ENCODE assay signal across 24 mouse cellular contexts in the genomic region with DNA sequence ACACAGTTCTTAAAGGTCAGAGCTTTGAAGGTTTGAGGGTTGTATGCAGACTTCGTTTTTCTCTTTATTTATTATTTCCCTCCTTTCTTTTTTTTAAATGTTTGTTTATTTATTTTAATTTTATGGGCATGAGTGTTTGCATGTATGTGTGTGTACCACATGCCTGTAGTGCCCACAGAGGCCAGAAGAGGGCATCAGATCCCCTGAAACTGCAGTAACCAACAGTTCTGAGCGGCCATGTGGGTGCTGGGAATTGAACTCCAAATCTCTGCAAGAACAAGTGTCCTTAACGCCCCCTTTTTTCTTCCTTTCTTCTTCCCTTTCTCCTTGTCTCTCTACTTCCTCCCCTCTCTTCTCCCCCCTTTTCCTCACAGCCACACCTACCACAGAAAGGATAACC. TPM values are rescaled to one million over a fixed set of nuclear protein-coding genes. Genes with fewer than 3 reads are reported as not detected.
DNase-seq lines count a peak whose midpoint lies in the region; TF ChIP-seq lines count a peak whose summit lies in the region.
"Had no signal": no experiment of that assay in that cellular context is flagged by ENCODE, and none has a peak within 500 bp of the region (broad histone marks: within the 10 kb centered on the region; RNA-seq: fewer than 3 reads in every experiment).

No protein-coding gene starts in this region.

- H3K36me3 ChIP-seq in CH12.LX (replicated peaks in 1 of 2; ENCODE audit: control insufficient read depth in 1 of 2, insufficient read depth in 1 of 2, low read length in 1 of 2) = no peaks in the 10 kb centered on the region
- no peaks in the 10 kb centered on the region for H3K36me3 ChIP-seq in MEL (ENCODE audit: control insufficient read depth in 1 of 2, insufficient read depth in 2 of 2, low read length in 2 of 2)
- H3K36me3 ChIP-seq: forebrain, embryonic 10.5 days; heart, embryonic 15.5 days had no signal

- dilution Hi-C loops in CH12.LX (cut with MboI; ENCODE audit: extremely low pct_ligation_motif_present, extremely low pct_unique_long_range_greater_than_20kb, low sequenced_read_pairs) = no loop called here

- TF ChIP-seq RAD21 in CH12.LX (IDR thresholded peaks at IDR 0.05; ENCODE audit: low read depth, low read length) = no peak; the same call in none of the 2 replicates
- peak; percentile 14; the same call in 1 of the 2 replicates for TF ChIP-seq RAD21 in MEL (IDR thresholded peaks at IDR 0.05; ENCODE audit: low read depth, low read length)

- intact Hi-C loops in gastrocnemius, adult 2 months (cut with DNase I) = no loop called here
- intact Hi-C loops in gastrocnemius, postnatal 36 days (cut with DNase I) = no loop called here

- no peaks in the 10 kb centered on the region for H3K79me2 ChIP-seq in CH12.LX (replicated peaks; ENCODE audit: control insufficient read depth, extremely low read depth, insufficient read depth, poor library complexity, severe bottlenecking)
- H3K79me2 ChIP-seq in MEL (ENCODE audit: control insufficient read depth, insufficient read depth, low read length, poor library complexity) = no peaks in the 10 kb centered on the region

- no peak overlapping the region for H3K4me3 ChIP-seq in gastrocnemius, adult 2 months
- H3K4me3 ChIP-seq in layer of hippocampus, adult 2 months = no peak overlapping the region
- H3K4me3 ChIP-seq in CH12.LX (replicated peaks in 1 of 3; ENCODE audit: low read depth in 2 of 3, low read length in 2 of 3, poor library complexity in 1 of 3) = no peak overlapping the region
- no peak overlapping the region for H3K4me3 ChIP-seq in MEL (ENCODE audit: control insufficient read depth in 1 of 2, insufficient read depth in 1 of 2, low read depth in 2 of 2, low read length in 2 of 2)
- H3K4me3 ChIP-seq: forebrain, embryonic 10.5 days; heart, embryonic 15.5 days; midbrain, embryonic 10.5 days had no signal

- no peak for TF ChIP-seq POLR2A in CH12.LX (IDR thresholded peaks at IDR 0.05; ENCODE audit: low read depth, low read length)
- TF ChIP-seq POLR2A in MEL (IDR thresholded peaks at IDR 0.05; ENCODE audit: control insufficient read depth in 1 of 2, insufficient read depth in 1 of 2, low read depth in 1 of 2, low read length in 2 of 2, poor library complexity in 1 of 2) = no peak

- H3K9me3 ChIP-seq in CH12.LX (replicated peaks; ENCODE audit: low read length) (peaks cover 23% of the 10 kb centered on the region), MEL (replicated peaks; ENCODE audit: insufficient read depth, low read length) (no peaks in the 10 kb centered on the region)

- in situ Hi-C loops in CH12.LX (cut with MboI; ENCODE audit: low pct_ligation_motif_present, low pct_unique_long_range_greater_than_20kb, low sequenced_read_pairs) = loop anchor here (10.0 kb wide), 1 partner anchor 126 kb away; no protein-coding TSS in a partner anchor

- DNase-seq in gastrocnemius, adult 2 months = no peak
- no peak for DNase-seq in gastrocnemius, postnatal 36 days
- no peak for DNase-seq in layer of hippocampus, adult 2 months (ENCODE audit: low spot score in 2 of 2)
- DNase-seq in layer of hippocampus, adult 9-10 months (ENCODE audit: low spot score) = no peak
- DNase-seq in CH12.LX (ENCODE audit: extremely low read depth) (no peak), MEL (ENCODE audit: low read depth, low spot score) (peak; percentile 7)
- no peak for DNase-seq in urinary bladder, adult 2 months (ENCODE audit: low spot score)
- DNase-seq: adrenal gland, adult 2 months; cerebellum, adult 11-12 months; cerebellum, postnatal 10 days; heart, postnatal 36 days; layer of hippocampus, postnatal 36 days; right cerebral cortex, postnatal 14 days had no signal

- peaks cover 4% of the 10 kb centered on the region for H3K27me3 ChIP-seq in CH12.LX (replicated peaks)
- no peaks in the 10 kb centered on the region for H3K27me3 ChIP-seq in MEL (ENCODE audit: control insufficient read depth in 1 of 2, insufficient read depth in 2 of 2, low read length in 2 of 2)
- H3K27me3 ChIP-seq: heart, embryonic 15.5 days had no signal

- no peak overlapping the region for H3K4me2 ChIP-seq in CH12.LX (ENCODE audit: insufficient read depth, low read depth, poor library complexity, severe bottlenecking)
- H3K4me2 ChIP-seq: heart, embryonic 15.5 days; hindbrain, embryonic 14.5 days; liver, embryonic 11.5 days had no signal

- TF ChIP-seq CTCF in gastrocnemius, adult 2 months (IDR thresholded peaks at IDR 0.05) = peak; percentile 10; the same call in 1 of the 2 replicates
- TF ChIP-seq CTCF in layer of hippocampus, adult 2 months (conservative IDR thresholded peaks at IDR 0.05) = peak; percentile 39
- TF ChIP-seq CTCF in CH12.LX (conservative IDR thresholded peaks at IDR 0.05 in 1 of 2, IDR thresholded peaks at IDR 0.05 in 1 of 2; ENCODE audit: low read depth in 2 of 2, low read length in 2 of 2) (peak in 1 of 2 experiments; percentile 32; a peak in 2 of 4 replicates), MEL (IDR thresholded peaks at IDR 0.05 in 2 of 3, conservative IDR thresholded peaks at IDR 0.05 in 1 of 3; ENCODE audit: control insufficient read depth in 1 of 3, insufficient read depth in 1 of 3, low read depth in 2 of 3, low read length in 3 of 3, poor library complexity in 1 of 3, severe bottlenecking in 1 of 3) (peak in 2 of 3 experiments; percentile 16 to 27; a peak in 2 of 6 replicates)

- H3K4me1 ChIP-seq in CH12.LX (ENCODE audit: control insufficient read depth in 1 of 2, insufficient read depth in 2 of 2) (peaks cover 0 to 9% of the 10 kb centered on the region in 2 experiments; a peak in 2 of 4 replicates), MEL (ENCODE audit: control insufficient read depth in 1 of 2, insufficient read depth in 2 of 2, low read length in 2 of 2) (no peaks in the 10 kb centered on the region)

- H3K9ac ChIP-seq in CH12.LX (ENCODE audit: insufficient read depth, low read depth) = no peak overlapping the region
- H3K9ac ChIP-seq in MEL (ENCODE audit: control insufficient read depth, low read depth, low read length, poor library complexity, severe bottlenecking) = no peak overlapping the region
- H3K9ac ChIP-seq: heart, embryonic 15.5 days; hindbrain, embryonic 14.5 days had no signal

- no peak overlapping the region for H3K27ac ChIP-seq in gastrocnemius, adult 2 months
- no peak overlapping the region for H3K27ac ChIP-seq in layer of hippocampus, adult 2 months
- H3K27ac ChIP-seq in CH12.LX (ENCODE audit: insufficient read depth, low read depth) (no peak overlapping the region), MEL (ENCODE audit: control insufficient read depth, low read depth, low read length) (no peak overlapping the region)
- H3K27ac ChIP-seq: heart, embryonic 15.5 days; hindbrain, embryonic 14.5 days; midbrain, embryonic 10.5 days; stomach, postnatal 0 days had no signal

- TF ChIP-seq EP300 in CH12.LX (IDR thresholded peaks at IDR 0.05; ENCODE audit: low read length) = no peak
- no peak for TF ChIP-seq EP300 in MEL (IDR thresholded peaks at IDR 0.05; ENCODE audit: low read depth in 1 of 2, low read length in 2 of 2)

TF ChIP-seq in CH12.LX, 34 proteins besides CTCF, POLR2A, EP300 and RAD21 (continues in another document):
- TF ChIP-seq ZKSCAN1 (IDR thresholded peaks at IDR 0.05; ENCODE audit: borderline replicate concordance, low read depth, low read length) = no peak

TF ChIP-seq in MEL, 35 proteins besides CTCF, POLR2A, EP300 and RAD21 (continues in another document):
- no peak for TF ChIP-seq RCOR1 (IDR thresholded peaks at IDR 0.05; ENCODE audit: low read depth, low read length)
- no peak for TF ChIP-seq MXI1 (IDR thresholded peaks at IDR 0.05; ENCODE audit: low read depth, low read length)
- TF ChIP-seq GATA1 (IDR thresholded peaks at IDR 0.05; ENCODE audit: low read depth, low read length) = no peak

RNA-seq across cellular contexts. Expression of a gene that starts 17.1 kb away (rescaled TPM):
- not detected for total RNA-seq in gastrocnemius, adult 2 months (2021)
- total RNA-seq in gastrocnemius, postnatal 36 days (2021) = under 1 TPM in 1 of 2 experiments, not detected in 1; 0.51 TPM
- under 1 TPM in 1 of 2 experiments, not detected in 1; 0.29 TPM for total RNA-seq in layer of hippocampus, adult 2 months (2021)
- total RNA-seq in CH12.LX (2012; rRNA removed) (0.13 and 0.34 TPM in 2 replicates), CH12.LX (2014; rRNA removed) (not detected in 2 replicates), MEL (2012; rRNA removed) (not detected in 2 replicates)
- polyA plus RNA-seq in CH12.LX (2012; ENCODE audit: insufficient read length, low read depth) (0.08 and 0.16 TPM in 2 replicates), MEL (2012; ENCODE audit: insufficient read depth in 1 of 2, insufficient read length in 2 of 2, low read depth in 1 of 2, low replicate concordance in 2 of 2, missing spikeins in 1 of 2) (not detected)
- 0.31 and 0.61 TPM in 2 replicates for polyA plus RNA-seq in urinary bladder, adult 2 months (2012; rRNA removed)
- total RNA-seq: adrenal gland, adult 2 months; adrenal gland, postnatal 4 days; gastrocnemius, postnatal 4 days; heart, postnatal 36 days; layer of hippocampus, adult 18-20 months; layer of hippocampus, postnatal 36 days had no signal
- polyA plus RNA-seq: adrenal gland, adult 2 months; heart, embryonic 15.5 days; intestine, embryonic 14.5 days; liver, embryonic 11.5 days had no signal

RNA-seq across cellular contexts. Expression of a gene that starts 20.2 kb away (rescaled TPM):
- total RNA-seq in gastrocnemius, adult 2 months (2021) = under 1 TPM; 0.23 to 0.45 TPM
- under 1 TPM; 0.37 to 0.74 TPM for total RNA-seq in gastrocnemius, postnatal 36 days (2021)
- total RNA-seq in layer of hippocampus, adult 2 months (2021) = 1 to 10 TPM; 4.2 to 5.7 TPM
- total RNA-seq in CH12.LX (2012; rRNA removed) = 0.34 and 0.47 TPM in 2 replicates
- total RNA-seq in CH12.LX (2014; rRNA removed) = 0.16 and 0.69 TPM in 2 replicates
- polyA plus RNA-seq in CH12.LX (2012; ENCODE audit: insufficient read length, low read depth) = 0.31 and 0.51 TPM in 2 replicates
- total RNA-seq in MEL (2012; rRNA removed) = not detected in 2 replicates
- polyA plus RNA-seq in MEL (2012; ENCODE audit: insufficient read depth in 1 of 2, insufficient read length in 2 of 2, low read depth in 1 of 2, low replicate concordance in 2 of 2, missing spikeins in 1 of 2) = not detected
- 33.2 and 35.4 TPM in 2 replicates for polyA plus RNA-seq in urinary bladder, adult 2 months (2012; rRNA removed)
- total RNA-seq: neutrophil, adult 5-6 weeks had no signal

RNA-seq across cellular contexts. Expression of a gene that starts 39.6 kb away (rescaled TPM):
- 10 to 100 TPM; 12.4 to 14.4 TPM for total RNA-seq in gastrocnemius, adult 2 months (2021)
- 10 to 100 TPM; 11.4 to 12.8 TPM for total RNA-seq in gastrocnemius, postnatal 36 days (2021)
- 10 to 100 TPM; 76.7 to 90.6 TPM for total RNA-seq in layer of hippocampus, adult 2 months (2021)
- total RNA-seq in CH12.LX (2012; rRNA removed) (86.3 and 97.7 TPM in 2 replicates), CH12.LX (2014; rRNA removed) (114 and 115 TPM in 2 replicates), MEL (2012; rRNA removed) (139 and 156 TPM in 2 replicates)
- polyA plus RNA-seq in CH12.LX (2012; ENCODE audit: insufficient read length, low read depth) (86.1 and 95.0 TPM in 2 replicates), MEL (2012; ENCODE audit: insufficient read depth in 1 of 2, insufficient read length in 2 of 2, low read depth in 1 of 2, low replicate concordance in 2 of 2, missing spikeins in 1 of 2) (100 to 1,000 TPM in 1 of 2 experiments, not detected in 1; 172 TPM)
- 51.7 and 64.4 TPM in 2 replicates for polyA plus RNA-seq in urinary bladder, adult 2 months (2012; rRNA removed)

RNA-seq across cellular contexts. Expression of a gene that starts 59.9 kb away (rescaled TPM):
- 100 to 1,000 TPM; 181 to 246 TPM for total RNA-seq in gastrocnemius, adult 2 months (2021)
- total RNA-seq in gastrocnemius, postnatal 36 days (2021) = 100 to 1,000 TPM; 180 to 220 TPM
- total RNA-seq in layer of hippocampus, adult 2 months (2021) = 1 to 10 TPM; 3.0 to 4.5 TPM
- 19.4 and 20.7 TPM in 2 replicates for total RNA-seq in CH12.LX (2012; rRNA removed)
- 11.3 and 14.4 TPM in 2 replicates for total RNA-seq in CH12.LX (2014; rRNA removed)
- 83.9 and 85.4 TPM in 2 replicates for polyA plus RNA-seq in CH12.LX (2012; ENCODE audit: insufficient read length, low read depth)
- 37.0 and 39.0 TPM in 2 replicates for total RNA-seq in MEL (2012; rRNA removed)
- polyA plus RNA-seq in MEL (2012; ENCODE audit: insufficient read depth in 1 of 2, insufficient read length in 2 of 2, low read depth in 1 of 2, low replicate concordance in 2 of 2, missing spikeins in 1 of 2) = 100 to 1,000 TPM in 1 of 2 experiments, not detected in 1; 207 TPM
- 72.9 and 109 TPM in 2 replicates for polyA plus RNA-seq in urinary bladder, adult 2 months (2012; rRNA removed)
